Mouse (Mus musculus) spleen, postnatal 14 days (tissue): ENCODE measurements around the gene Thrb.

Source experiments
- DNase-seq, 2 experiments: peaks; one replicate each; pipeline ENCODE4 v3.0.0; 2021 to 2022; ENCODE audit warnings: low spot score in 2 of 2

Thrb gene

DNA sequence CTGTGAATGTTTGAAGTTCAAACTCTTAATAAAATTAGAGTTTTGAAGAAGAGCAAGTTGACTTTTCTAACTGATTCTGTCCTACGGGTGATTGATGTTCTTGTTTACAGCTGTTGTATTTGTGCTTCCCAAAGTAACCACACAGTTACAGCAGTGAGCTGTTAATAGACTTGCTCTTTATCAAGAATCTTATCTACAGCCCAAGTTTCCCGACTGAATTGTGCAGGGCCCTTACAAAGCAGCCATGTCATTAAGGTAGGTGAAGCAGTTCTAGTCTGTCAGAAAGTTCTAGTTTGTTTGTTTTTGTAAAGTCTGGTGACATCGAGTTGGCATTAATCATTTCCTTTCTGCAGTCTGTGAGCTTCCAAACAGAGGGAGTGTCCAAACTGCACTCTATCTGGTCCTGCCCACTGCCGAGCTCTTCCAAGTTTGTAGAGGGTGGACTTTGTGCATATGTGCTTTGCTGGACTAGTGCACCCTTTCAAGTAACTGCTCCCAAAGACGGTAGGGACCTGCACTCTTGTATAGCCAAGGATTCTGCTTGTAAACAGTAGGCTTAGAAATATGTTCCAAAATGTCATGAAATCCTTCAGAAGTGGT, 124.2 kb downstream of the Thrb start:
- no peak for DNase-seq

DNA sequence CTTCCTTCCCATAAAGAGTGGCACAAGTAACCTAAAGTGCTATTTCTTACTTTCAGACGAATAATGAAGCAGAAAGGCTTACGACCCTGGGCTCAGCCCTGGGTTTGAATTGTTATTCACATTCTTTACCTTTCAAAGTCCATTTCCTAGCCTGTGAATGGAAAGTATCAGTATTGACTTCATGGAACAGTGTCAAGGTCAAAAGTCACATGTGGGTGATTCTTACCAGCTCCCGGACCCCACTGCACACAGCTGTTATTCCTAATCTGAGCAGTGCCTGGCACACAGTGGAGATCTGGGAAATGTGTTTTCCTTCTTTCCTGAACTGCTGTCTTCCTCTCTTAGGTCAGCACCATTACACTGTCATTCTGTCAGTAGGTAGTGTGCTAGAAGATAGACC, 125.3 kb downstream of the Thrb start:
- DNase-seq = no peak

DNA sequence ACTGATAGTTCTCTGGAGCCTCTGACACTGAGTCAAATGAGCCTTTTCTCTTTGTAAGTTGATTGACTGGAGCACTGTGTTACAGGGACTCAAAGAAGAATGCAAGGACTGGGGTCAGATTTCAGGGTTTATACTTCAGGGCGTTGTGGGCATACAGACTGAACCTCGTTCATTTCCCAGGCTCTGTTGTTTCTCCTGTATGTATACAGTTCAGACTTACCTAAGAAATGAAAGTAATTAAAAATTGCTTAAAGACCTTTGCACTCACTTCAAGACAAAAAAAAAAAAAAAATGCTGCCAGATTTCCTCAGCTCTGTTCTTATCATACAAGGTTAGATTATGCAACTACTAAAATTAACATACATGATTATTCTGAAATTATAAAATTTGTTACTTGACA, 126.2 kb downstream of the Thrb start:
- DNase-seq = no peak

DNA sequence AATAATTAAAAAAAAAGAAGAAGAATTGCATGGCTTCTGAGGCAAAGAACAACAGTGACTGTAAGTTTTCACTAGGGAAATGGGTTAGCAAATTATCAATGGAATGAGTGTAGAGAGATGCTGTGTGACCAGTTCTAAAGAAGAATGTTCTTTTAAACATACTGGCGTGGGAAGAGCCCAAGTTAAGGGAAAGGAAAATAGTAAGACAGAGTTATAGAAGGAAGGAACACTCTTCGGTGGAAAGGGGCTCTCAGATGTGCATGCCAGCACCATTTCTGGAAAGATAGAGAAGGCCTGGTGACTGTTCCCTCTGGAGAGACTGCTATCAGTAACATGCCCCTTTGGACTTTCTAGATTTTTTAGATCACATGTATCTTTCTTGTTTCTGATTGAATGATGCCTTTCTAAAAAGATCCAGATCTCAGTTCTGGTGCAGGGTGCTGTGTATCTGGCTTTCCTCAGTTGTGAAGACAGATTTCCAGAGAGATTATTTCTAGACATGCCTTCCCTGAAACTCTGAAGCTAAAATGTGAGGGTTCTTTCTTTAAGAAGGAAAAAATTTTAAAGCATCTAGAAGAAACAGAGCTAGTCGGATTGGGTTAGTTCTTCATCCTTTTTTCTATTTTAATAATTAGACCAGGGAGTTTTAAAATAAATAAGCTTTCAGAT, 144.0 kb downstream of the Thrb start:
- DNase-seq = no peak

DNA sequence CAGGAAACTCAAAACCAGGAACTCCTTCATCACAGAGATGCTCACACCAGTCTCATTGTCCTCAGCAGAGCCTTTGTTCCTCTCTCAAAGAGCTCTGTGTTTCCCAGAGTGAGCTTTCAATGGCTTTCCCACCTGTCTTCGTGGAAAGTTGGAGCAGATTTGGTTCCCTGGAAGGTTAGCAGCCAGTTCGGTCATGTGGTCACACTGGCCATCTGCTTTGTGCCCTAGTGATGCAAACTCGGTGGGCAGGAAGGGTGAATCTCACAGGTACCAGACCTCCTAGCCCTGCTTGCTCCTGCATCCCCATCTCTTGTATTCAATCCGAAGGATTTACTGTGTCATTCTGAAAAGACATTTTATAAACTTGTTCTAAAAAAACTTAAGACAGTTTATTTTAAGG, 151.0 kb downstream of the Thrb start:
- no peak for DNase-seq

DNA sequence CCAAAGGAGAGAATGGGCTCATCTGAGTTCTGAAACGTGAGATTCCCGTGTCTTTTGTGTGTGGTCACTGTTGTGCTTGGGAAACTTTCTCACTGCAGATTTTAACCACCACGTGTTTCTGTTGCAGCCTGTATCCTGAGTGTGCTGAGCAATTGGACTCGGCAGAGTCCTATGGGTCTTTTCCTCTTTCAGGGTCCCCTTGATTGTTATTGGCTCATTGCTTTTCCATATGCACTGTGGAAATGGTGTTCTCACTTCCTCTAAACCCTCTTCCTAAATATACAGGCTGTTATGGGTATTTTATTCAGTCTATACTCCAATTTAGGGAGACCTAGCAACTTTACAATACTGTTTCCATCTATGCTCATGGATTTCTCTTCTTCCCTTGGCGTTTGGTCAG, 152.4 kb downstream of the Thrb start:
- no peak for DNase-seq

DNA sequence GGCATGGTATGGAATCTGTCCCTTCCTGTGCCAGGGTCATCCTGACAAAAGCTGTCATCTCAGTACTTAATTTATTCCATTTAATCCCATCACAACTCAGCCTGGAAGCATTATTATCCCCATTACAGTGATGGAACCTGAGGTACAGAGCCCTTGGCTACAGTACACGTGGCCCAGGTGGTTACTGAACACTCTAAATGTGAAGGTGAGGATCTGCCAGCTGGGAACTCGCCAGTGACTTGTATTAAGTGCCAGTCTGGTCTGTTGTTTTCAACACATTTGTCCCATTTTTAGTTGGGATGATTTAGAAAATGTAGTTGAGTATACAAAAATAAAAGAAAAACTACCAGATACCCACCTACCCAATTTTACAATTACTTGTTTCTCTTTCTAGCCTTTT, 155.0 kb downstream of the Thrb start:
- no peak for DNase-seq

DNA sequence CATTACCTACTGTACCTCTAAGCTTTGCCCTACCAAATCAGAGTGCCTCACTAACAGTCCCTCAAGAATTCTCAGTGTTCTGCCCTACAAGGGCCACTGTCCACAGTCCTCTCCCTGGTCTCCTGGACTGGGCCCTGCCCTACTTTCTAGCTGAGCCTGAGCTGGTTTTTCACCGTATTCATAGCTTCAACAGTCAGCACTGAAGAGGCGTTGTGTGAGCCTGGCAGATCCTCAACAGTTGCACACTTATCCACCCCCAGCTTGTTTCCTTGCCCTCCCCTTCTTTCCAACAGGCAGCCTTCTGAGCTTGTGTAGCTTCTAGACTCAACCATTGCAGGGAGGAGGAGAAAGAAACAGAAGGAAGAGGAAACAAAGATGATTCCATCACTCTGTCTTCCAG, 158.0 kb downstream of the Thrb start:
- DNase-seq = no peak

DNA sequence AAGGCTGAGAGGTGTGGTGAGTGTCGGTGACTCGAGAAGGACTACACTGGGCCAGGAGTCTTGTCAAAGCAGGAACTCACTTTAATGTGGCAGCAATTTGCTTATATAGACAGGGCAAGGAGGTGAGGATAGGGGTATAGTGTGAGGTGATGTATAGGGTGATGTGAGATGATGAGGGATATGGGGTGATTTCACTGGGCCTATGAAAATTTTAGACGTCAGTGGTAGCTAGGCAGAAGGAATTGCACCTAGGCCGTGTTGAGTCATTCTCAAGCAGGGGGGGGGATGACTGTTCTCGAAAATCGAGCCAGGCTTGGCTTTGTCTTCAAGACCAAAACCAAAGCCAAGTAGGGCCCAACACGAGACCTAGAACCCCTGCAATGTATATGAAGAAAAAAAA, 162.7 kb downstream of the Thrb start:
- DNase-seq = no peak

DNA sequence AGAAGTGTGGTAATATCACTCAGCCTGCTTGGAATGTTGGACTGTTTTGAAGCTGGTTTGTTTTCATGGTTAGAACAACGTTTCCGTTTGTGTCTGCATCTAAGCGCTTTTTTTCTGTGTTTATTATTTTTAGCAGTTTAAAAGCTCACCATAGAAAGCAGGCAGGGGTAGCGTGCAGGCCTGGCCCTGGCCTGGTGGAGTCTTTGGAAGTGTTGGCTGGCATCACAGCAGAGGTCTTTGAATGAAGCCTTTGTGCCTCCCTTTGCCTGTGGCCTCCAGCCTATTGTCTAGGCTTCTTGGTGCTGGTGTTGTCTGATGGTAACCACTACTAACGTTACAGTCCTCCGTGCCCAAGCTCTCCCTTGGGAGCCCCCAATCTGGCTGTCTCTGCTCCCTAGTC, 167.3 kb downstream of the Thrb start:
- DNase-seq = no peak

DNA sequence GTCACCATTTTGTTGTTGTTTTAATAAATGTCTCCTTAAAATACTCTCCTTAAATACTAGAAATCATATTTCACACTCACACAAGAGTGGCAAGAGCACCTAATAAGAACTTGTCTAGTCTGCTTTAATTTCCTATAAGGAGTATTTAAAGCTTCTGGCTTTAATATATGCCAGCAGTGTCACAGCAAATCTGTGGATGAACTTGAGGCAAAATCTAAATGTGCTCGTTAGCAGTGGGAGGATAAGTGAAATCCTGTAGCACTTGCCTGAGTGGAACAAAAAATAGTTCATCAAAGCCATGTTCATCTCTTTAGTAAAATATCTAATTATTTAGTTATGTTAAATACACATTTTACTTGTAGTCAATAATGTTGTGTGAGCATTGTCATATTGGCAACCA, 175.7 kb downstream of the Thrb start:
- DNase-seq = no peak

DNA sequence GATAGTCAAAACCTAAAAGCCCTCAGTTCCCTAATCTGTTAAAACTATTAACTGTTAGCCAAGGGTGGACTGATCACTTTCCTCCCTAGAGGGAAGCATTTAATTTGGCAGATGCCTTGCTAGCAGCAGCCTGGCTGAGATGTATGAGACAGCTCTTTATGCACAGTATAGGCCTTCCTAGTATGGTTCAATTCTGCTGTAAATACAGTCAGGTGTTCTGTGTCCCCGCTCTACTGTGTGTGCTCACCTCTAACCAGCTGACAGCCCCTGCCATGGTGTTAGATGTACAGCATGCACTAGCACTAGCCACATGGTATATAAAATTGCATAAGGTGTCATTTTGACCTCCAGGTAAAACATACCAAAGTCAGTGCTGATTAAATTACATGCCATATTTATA, 176.7 kb downstream of the Thrb start:
- no peak for DNase-seq

DNA sequence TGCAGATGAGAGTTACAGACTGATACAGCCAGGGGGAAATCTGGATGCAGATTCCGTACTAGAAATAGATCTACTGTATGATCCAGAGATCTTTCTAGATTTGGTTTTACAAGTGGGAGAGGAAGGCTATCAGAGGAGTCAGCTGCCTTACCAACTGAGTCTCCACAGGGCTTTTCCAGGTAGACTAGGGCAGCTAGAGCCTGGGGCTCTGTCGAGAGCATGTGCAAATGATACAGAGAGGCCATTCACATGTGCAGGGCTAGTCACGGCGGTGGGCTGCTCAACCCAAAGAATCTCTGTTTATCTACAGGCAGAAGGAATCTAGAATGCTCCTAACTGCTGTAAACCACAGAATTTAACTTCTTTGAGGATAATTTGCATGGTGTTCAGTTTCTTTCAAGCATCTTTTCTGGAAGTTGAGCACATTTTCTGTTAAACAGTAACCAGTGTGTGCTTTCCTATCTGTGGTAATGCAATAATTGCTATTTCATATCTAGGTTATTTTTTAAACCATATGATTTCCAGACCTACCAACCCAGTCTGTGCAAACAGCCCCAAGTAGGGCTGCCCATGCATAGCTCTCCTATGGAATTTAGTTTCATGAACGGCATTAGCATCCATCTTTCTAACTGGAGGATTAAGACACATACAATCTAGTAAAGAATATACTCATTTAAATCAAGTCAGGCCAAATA, 185.1 kb downstream of the Thrb start:
- DNase-seq = no peak

DNA sequence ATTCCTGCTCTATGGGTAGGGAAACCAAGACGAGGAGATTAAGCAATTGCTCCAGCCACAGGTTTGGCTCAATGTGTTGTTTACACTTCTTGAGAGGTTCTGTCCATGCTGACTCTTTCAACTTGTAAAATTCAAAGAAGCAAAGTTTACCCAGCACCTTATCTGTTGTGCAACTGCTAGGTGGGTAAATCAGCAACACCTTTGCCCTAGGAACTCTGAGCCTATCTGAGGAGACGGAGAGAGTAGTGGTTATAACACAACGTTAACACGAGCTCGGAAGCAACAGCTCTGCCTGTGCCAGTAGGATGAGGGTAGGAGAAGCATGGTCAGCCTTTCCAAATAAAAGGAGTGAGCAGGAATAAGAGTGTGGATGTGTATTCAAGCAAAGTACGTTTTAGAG, 185.8 kb downstream of the Thrb start:
- DNase-seq = no peak

DNA sequence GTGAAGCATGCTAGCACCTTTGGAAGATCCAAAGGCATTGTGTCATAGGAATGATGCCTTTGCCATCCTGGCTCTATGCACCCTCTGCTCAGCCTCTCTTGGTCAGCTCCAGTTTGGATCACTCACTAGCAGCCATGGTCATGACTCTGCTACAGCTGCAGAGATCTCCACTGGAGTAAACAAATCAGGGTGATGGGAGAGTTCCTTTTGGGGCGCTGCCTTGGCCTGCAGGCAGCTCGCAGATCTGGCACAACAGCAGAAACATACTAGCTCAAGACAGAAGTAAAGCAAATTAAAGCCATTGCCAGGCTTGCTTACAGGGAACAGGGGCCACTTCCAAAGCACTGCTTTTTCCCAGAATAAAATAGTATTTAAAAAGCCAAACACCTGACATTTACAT, 186.6 kb downstream of the Thrb start:
- DNase-seq = no peak

DNA sequence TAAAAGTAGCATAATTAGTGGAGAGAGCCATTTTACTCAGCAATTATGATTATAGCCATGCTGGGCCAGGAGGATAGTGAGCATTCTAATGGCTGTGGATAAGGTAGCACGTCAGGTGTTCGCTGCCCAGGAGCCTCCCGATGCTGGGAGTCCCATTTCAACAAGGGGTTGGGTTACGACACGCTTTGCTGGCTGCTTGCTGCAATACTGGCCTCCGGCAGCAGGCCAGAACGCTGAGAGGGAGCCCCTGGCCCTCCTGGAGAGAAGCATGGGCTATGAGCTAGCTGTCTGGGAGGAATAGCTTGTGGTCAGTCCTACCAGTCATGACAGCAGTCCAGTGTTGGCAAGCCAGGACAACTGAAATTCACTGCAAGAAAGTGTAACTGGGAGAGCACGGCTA, 187.2 kb downstream of the Thrb start:
- no peak for DNase-seq

DNA sequence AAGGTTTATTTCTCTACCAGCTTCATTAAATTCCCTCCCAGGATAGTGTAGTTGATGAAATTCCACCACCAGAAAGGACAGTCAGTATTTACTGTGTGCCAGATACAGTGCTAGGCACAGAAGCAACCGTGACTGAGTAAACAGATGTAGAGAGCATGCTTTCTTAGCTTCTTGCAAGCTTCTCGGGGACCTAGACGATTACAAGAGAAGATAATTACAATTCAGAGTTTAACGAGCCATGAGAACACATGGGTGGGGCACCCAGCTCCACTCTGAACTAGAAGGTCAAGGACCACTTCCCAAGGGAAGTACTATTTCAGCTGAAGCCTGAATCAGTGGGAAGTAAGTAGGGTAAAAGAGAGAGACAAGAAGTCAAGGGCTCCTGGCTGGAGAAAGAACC, 190.3 kb downstream of the Thrb start:
- DNase-seq = no peak

DNA sequence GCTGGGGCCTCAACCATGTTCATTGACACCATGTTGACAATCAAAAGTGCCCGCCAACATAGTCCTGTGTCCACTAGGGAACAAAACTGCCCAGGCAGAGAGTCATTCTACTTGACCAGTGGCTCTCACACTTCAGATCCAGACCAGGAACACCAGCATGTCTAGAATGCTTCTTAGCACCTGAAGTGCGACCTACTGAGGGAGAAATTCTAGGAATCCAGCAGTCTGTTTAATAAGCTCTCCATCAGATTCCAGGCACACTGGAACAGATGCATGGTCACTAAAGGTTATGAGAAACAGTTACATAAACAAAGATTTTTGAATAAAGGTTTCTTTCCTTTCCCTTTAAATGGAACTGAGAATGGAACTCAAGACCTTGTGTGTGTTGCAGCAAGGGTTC, 192.2 kb downstream of the Thrb start:
- DNase-seq = no peak

DNA sequence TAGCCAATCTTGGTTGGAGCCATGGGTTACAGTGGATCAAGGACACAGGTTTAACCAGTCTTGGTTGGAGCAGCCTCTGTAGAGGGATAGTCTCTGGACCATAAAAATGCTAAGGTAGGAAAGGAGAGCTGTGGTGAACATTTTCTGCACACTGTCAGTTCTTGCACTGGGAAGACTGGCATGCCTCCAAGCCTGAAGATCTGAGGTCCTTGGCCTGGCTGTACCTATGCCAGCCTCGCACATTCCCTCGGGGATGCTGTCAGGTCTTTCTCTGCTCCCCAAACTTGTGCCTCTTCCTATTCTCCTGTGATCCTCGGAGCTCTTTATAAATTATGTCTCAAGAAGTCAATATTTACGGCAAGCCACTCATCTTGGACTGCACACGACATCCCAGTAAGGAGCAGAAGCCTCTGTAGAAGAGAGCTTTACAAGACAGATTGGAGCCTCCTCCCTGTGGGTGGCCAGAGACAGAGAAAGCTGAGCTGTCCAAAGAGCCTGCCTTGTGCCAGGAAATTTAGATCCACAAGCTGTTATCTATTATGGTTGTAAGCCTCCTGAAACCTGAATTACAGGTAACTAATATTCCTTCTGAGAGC, 199.8 kb downstream of the Thrb start:
- DNase-seq = no peak

DNA sequence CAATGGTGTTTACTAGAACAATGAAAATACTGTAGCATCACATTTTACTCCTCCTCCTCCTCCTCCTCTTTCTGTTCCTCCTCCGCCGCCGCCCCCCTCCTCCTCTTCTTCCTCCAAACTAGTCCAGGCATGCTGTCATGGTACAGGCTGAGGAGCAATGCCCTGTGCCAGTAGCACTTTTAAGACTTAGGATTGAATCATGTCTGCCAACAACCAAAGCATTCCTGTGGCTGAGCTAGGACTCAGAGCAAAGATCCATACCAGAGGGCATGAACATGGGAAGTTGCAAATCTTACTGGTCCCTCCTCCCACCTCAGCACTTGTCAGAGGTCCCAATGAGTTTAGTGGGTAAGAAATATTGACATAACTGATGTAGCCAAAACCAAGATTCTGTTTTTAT, 202.6 kb downstream of the Thrb start:
- no peak for DNase-seq

DNA sequence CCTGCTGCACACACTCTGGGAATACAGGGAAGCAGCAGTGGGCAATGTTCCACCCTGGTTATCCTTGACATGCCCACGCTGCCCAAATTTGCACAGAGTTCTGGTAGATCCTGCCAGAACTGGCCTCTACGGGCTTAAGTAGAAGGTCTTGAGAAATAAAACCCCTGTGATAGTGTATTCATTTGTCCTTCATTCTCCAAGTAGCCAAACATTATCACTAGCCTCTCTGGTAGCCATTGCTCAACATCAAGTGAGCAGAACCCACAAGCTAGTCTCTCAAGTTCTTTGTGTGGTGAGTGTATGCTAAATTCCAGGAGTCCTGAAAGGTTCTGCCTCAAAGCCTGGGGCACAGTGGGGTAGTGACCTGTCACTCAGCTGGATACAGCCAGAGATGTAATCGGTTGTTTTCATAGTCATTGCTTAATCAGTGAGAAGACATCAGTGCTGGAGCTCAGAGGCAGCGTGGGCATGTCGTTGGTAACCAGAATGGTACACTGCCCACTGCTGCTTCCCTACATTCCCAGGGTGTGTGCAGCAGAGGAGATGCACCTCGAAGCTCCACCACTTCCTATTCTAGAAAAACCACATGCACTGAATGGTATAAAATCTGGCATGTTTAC, 203.8 kb downstream of the Thrb start:
- no peak for DNase-seq

DNA sequence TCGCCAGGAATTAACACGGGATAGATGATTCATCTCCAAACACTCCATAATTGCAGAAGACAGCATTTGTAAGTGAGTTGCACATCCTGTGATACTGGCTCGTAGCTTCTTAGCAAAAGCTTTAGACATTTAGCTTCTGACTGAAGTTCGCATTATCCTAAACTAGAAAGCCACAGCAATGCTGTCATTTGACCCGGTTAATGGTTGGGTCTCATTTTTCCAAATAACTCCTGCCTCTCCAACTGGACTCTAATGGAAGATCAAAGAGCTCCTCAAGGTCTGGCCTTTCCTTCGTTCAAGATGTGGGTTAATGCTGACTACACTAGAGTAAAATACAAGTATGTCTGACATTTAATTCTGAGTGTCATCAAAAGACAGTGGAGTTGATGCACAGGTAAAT, 208.3 kb downstream of the Thrb start:
- DNase-seq = no peak

DNA sequence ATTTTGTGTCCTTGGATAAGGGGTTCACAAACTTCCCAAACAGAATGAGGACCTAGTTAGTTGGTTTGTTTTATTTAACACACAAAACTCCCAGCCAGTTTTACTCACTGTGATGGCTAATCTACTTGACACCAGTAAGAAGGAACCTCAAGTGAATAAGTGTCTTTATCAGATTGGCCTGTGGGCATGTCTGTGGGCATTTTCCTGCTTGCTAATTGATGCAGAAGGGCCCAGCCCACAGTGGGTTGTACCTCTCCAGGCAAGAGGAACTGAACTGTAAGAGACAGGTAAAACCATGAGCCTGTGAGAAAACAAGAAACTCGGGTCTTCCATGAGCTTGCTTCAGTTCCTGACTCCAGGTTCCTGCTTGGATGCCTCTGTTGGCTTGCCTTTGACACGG, 215.9 kb downstream of the Thrb start:
- DNase-seq = no peak
